Mouse (Mus musculus): ENCODE measurements around the gene Fbxo34. TPM values are rescaled to one million over a fixed set of nuclear protein-coding genes. Genes with fewer than 3 reads are reported as not detected.
"Not testable (repeated sequence)": the region's sequence is repeated elsewhere in the genome, so short reads cannot be mapped to it uniquely, and the experiment has no call there.

Gene Fbxo34
- polyA plus RNA-seq (2015; fragmentation: Nextera tagmentation; extraction: Ambion mirVana), result 18.1 and 20.0 TPM in 2 replicates

DNA sequence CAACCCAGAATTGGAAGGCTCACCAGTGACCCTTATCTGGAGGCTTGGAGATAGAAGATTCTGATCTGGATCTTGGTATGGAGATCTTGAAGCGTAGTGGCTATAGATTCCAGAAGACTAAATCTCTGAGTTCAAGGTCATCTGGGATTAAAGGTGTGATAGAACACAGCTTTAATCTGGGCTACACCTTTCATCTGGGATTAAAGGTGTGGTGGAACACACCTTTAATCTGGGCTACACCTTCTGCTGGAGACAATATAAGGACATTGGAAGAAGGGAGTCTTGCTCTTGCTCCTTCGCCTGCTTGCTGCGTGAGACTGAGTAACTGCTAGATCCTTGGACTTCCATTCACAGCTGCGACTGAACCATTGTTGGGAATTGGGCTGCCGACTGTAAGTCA lies at the start of gene Fbxo34:
Gene Fbxo34 (plus strand): TSS at position 301 of the 400 bp plus-strand sequence.
- 97% methylated on average over 2 of the region's 5 CpGs for WGBS
- not testable (repeated sequence) for H3K4me2 ChIP-seq (replicated peaks; ENCODE audit: low read depth, low read length); H3K4me3 ChIP-seq (ENCODE audit: low read depth, low read length); H3K9ac ChIP-seq (replicated peaks; ENCODE audit: low read depth); H3K36me3 ChIP-seq (ENCODE audit: insufficient read depth, low read length); H3K9me3 ChIP-seq (ENCODE audit: low read length); H3K27me3 ChIP-seq (replicated peaks; ENCODE audit: insufficient read depth, low read length); ATAC-seq; H3K4me1 ChIP-seq (ENCODE audit: insufficient read depth, low read depth, low read length); H3K27ac ChIP-seq (ENCODE audit: low read length); DNase-seq (ENCODE audit: low spot score)

GRCm38 (mm10) chr14:47402735-47403134 lies 47.5 kb upstream of the Fbxo34 start:
- Histone ChIP-seq H3K4me2 (replicated peaks; ENCODE audit: low read depth, low read length) (no peak overlapping the region), H3K4me1 (ENCODE audit: insufficient read depth, low read depth, low read length) (no peaks in the 10 kb centered on the region), H3K4me3 (ENCODE audit: low read depth, low read length) (no peak overlapping the region), H3K9me3 (ENCODE audit: low read length) (no peaks in the 10 kb centered on the region), H3K36me3 (ENCODE audit: insufficient read depth, low read length) (0 out of 2 replicates have a peak, but pooled peaks cover 3% of the 10 kb centered on the region), H3K9ac (replicated peaks; ENCODE audit: low read depth) (no peak overlapping the region), H3K27ac (ENCODE audit: low read length) (no peak overlapping the region), H3K27me3 (replicated peaks; ENCODE audit: insufficient read depth, low read length) (no peaks in the 10 kb centered on the region)
- 91% methylated on average over 8 of the region's 8 CpGs for WGBS
- DNase-seq (ENCODE audit: low spot score) (no peak), ATAC-seq (no peak)
- TF ChIP-seq EP300 (IDR thresholded peaks at IDR 0.05) (no peak), CTCF (IDR thresholded peaks at IDR 0.05) (no peak)

- no peaks in the 10 kb centered on the region for H3K27me3 ChIP-seq (replicated peaks; ENCODE audit: insufficient read depth, low read length)
- H3K9me3 ChIP-seq (ENCODE audit: low read length), result no peaks in the 10 kb centered on the region
- DNase-seq (ENCODE audit: low spot score), result peak; percentile 44
- H3K36me3 ChIP-seq (ENCODE audit: insufficient read depth, low read length), result no peaks in the 10 kb centered on the region
- no peak overlapping the region for H3K27ac ChIP-seq (ENCODE audit: low read length)
- 75% methylated on average over 9 of the region's 9 CpGs for whole genome bisulfite sequencing
- H3K9ac ChIP-seq (replicated peaks; ENCODE audit: low read depth), result no peak overlapping the region
- H3K4me2 ChIP-seq (replicated peaks; ENCODE audit: low read depth, low read length), result no peak overlapping the region
- TF ChIP-seq CTCF (IDR thresholded peaks at IDR 0.05) (no peak), EP300 (IDR thresholded peaks at IDR 0.05) (no peak)
- no peaks in the 10 kb centered on the region for H3K4me1 ChIP-seq (ENCODE audit: insufficient read depth, low read depth, low read length)
- no peak overlapping the region for H3K4me3 ChIP-seq (ENCODE audit: low read depth, low read length)
- peak; percentile 79; the same call in 1 of the 2 replicates for ATAC-seq
These were observed 44.2 kb upstream of the Fbxo34 start for GRCm38 (mm10) chr14:47406000-47406399.

- no peak for ATAC-seq
- H3K27me3 ChIP-seq (replicated peaks; ENCODE audit: insufficient read depth, low read length), result no peaks in the 10 kb centered on the region
- DNase-seq (ENCODE audit: low spot score), result peak; percentile 7
- no peaks in the 10 kb centered on the region for H3K9me3 ChIP-seq (ENCODE audit: low read length)
- H3K36me3 ChIP-seq (ENCODE audit: insufficient read depth, low read length), result no peaks in the 10 kb centered on the region
- 12% methylated on average over 3 of the region's 3 CpGs for WGBS
- H3K4me3 ChIP-seq (ENCODE audit: low read depth, low read length), result no peak overlapping the region
- no peak overlapping the region for H3K9ac ChIP-seq (replicated peaks; ENCODE audit: low read depth)
- H3K4me1 ChIP-seq (ENCODE audit: insufficient read depth, low read depth, low read length), result no peaks in the 10 kb centered on the region; the same call in 1 of the 2 replicates
- no peak overlapping the region for H3K27ac ChIP-seq (ENCODE audit: low read length)
- H3K4me2 ChIP-seq (replicated peaks; ENCODE audit: low read depth, low read length), result no peak overlapping the region; the same call in 1 of the 2 replicates
- TF ChIP-seq CTCF (IDR thresholded peaks at IDR 0.05), result no peak
- no peak for TF ChIP-seq EP300 (IDR thresholded peaks at IDR 0.05)
These were observed 32.9 kb upstream of the Fbxo34 start for GRCm38 (mm10) chr14:47417346-47417745.

DNA sequence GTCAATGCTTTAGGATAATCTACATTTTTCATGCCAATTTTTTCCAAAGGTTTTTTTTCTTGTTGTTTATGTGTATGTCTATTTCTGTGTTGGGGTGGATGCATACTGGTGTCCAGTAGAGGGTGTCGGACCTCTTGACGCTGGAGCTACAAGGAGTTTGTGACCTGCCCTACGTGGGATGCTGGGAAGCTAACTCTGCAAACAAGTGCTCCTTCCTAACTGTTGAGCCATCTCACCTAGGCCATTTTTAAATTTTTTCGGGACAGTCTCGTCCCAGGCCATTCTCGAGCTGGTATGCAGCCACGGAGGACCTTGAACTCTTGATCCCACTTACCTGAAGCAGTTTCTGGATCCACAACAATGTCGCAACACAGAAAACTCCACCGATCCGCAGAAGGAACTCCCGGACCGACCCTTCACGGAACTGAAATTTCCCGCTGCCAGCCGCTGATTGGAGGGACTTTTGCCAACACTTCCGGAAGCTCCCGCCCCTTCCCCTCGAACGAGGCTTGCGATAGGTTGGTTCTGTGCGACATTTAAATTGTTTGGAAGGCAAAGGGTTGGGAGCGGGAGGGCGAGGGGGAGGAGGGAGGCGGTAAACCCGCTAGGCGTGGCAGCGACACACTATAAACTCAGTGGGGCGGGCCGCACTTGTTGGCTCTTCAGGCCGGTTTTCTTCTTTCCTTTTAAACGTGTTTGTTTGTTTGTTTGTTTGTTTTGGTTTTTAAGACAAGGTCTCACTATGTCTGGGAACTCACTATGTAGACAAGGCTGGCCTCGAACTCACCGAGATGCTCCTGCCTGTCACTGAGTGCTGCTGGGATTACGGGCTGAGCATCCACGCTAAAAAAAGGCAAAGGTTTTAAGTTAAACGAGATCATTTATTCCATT lies 32.2 kb upstream of the Fbxo34 start, which contains the start of gene Dlgap5:
Gene Dlgap5 (minus strand): TSS at position 633 of the 891 bp plus-strand sequence.
- ATAC-seq (peak; percentile 99), DNase-seq (ENCODE audit: low spot score) (peak; percentile 97)
- Histone ChIP-seq H3K4me3 (ENCODE audit: low read depth, low read length) (peak within 1 kb of the TSS; percentile 43), H3K27me3 (replicated peaks; ENCODE audit: insufficient read depth, low read length) (no peaks in the 10 kb centered on the region), H3K27ac (ENCODE audit: low read length) (0 out of 2 replicates have a peak within 1 kb of the TSS, but pooled peaks have one; percentile 11), H3K9ac (replicated peaks; ENCODE audit: low read depth) (no peak within 1 kb of the TSS), H3K9me3 (ENCODE audit: low read length) (no peaks in the 10 kb centered on the region), H3K4me1 (ENCODE audit: insufficient read depth, low read depth, low read length) (no peaks in the 10 kb centered on the region; the same call in 1 of the 2 replicates), H3K4me2 (replicated peaks; ENCODE audit: low read depth, low read length) (peak within 1 kb of the TSS; percentile 63), H3K36me3 (ENCODE audit: insufficient read depth, low read length) (no peaks in the 10 kb centered on the region)
- TF ChIP-seq EP300 (IDR thresholded peaks at IDR 0.05) (no peak), CTCF (IDR thresholded peaks at IDR 0.05) (no peak)
- WGBS, result under 1% methylated on average over 36 of the region's 36 CpGs

GRCm38 (mm10) chr14:47418666-47418991 lies 31.6 kb upstream of the Fbxo34 start:
- Histone ChIP-seq H3K36me3 (ENCODE audit: insufficient read depth, low read length) (no peaks in the 10 kb centered on the region), H3K4me3 (ENCODE audit: low read depth, low read length) (peak overlapping the region; percentile 43), H3K4me1 (ENCODE audit: insufficient read depth, low read depth, low read length) (no peaks in the 10 kb centered on the region; the same call in 1 of the 2 replicates), H3K27ac (ENCODE audit: low read length) (0 out of 2 replicates have a peak overlapping the region, but pooled peaks have one; percentile 11), H3K9me3 (ENCODE audit: low read length) (no peaks in the 10 kb centered on the region), H3K4me2 (replicated peaks; ENCODE audit: low read depth, low read length) (peak overlapping the region; percentile 63), H3K27me3 (replicated peaks; ENCODE audit: insufficient read depth, low read length) (no peaks in the 10 kb centered on the region), H3K9ac (replicated peaks; ENCODE audit: low read depth) (no peak overlapping the region)
- ATAC-seq (peak; percentile 48), DNase-seq (ENCODE audit: low spot score) (peak; percentile 62)
- 27% methylated on average over 5 of the region's 5 CpGs for WGBS
- TF ChIP-seq EP300 (IDR thresholded peaks at IDR 0.05) (no peak), CTCF (IDR thresholded peaks at IDR 0.05) (no peak)

Data from lung, postnatal 0 days (tissue).